Mouse (Mus musculus): ENCODE measurements around the gene Fam20a.

Gene Fam20a

DNA sequence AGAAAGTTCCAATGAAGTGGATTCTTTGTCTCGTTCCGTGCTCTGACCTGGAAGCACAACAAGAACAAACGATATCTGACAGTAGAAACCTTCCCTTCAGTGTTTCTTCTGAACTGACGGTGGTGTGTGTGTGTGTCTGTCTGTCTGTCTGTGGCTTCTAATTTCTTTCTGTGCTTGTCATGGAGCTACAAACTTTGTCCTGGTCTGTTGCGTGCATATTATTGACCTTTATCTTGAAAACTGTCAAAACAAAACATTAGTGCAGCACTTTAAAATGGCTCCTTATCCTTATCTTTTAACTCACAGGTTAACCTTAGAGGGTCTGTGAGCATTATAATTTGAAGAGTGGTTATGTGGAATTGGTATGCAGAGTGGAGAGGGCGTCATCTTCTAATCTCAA, 69.6 kb downstream of the Fam20a start:
- no peak for DNase-seq (ENCODE audit: low spot score)

DNA sequence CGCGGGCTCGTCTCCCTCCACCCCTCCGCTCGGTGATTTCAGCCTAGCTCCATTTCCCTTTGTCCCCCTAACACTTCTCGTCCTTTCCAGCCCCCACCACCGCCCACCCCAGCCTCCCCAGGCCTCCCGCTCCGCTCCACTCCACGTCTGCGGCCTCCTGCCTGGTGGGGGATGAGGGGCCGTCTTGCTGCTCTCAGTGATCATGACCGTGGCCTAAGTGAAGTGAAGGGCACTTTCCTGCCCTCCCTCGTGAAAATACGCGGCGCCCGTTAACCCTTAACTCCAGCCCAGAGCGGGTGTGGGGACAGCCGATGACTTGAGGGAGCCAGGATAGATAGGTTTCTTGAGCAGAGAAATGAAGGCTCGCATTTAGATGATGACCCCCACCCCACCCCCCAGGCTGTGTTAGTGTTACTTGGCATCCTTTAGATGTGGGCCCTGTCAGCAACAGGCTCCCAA, 70.5 kb downstream of the Fam20a start:
- DNase-seq (ENCODE audit: low spot score), result peak; percentile 19

GRCm38 (mm10) chr11:109650788-109651565, 71.1 kb downstream of the Fam20a start:
- DNase-seq (ENCODE audit: low spot score), result peak; percentile 87

DNA sequence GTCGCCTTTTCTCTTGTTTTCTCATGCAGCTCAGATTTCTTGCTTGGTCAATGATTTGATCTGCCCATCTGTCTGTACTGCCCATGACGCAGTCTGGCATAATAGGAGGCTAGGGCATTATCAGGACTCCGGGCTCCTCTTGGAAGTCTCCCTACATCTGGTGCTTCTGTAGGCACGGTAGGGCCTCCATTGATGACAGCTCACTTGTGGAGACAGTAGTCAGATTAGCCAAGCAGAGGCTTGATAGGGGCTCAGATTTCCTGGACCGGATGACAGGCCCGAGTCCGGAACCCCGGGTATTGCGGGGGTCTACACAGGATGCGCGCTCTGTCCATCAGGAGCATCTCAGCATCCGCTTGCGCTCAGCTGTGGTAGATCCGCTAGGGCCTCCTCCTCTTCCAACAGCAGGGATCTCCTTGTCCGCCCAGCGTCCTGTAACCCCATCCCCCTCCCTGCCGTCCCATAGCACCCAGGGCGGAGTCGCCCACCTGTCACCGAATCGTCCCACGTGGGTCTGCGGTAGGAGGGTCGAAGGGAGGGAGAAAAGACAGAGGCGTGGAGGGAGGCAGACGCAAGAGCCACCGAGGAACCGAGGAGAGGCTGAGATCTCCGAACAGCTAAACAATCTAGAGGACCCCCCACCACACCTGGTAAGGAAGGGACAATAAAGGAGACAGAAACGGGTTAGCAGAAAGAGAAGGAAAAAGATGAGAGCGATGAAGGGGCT, 71.9 kb downstream of the Fam20a start:
- peak; percentile 52 for DNase-seq (ENCODE audit: low spot score)

DNA sequence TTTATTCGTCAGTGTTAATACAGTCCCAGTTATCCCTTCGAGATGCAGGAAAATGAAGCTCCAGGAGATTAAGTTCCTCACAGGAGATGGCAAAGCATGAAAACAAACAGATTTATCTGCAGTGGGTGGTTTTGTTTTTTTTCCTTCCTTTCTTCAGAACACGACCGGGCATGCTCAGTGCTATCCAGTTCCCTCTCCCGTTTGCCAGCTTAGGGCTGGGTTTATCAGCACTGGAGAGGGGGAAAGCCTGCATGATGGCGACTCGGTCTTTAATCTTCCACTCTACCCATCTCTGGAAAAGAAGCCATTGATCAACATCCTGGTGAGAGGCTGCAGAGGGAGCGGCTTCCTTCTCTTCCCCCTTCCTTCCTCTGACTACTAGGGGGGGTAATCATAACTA, 72.9 kb downstream of the Fam20a start, which contains the start of gene Prkar1a:
TSS of gene Prkar1a (plus strand) at position 200 of the 400 bp plus-strand sequence.
- DNase-seq (ENCODE audit: low spot score), result no peak

- no peak for DNase-seq (ENCODE audit: low spot score)
These were observed 73.6 kb downstream of the Fam20a start for GRCm38 (mm10) chr11:109648510-109648909.

DNA sequence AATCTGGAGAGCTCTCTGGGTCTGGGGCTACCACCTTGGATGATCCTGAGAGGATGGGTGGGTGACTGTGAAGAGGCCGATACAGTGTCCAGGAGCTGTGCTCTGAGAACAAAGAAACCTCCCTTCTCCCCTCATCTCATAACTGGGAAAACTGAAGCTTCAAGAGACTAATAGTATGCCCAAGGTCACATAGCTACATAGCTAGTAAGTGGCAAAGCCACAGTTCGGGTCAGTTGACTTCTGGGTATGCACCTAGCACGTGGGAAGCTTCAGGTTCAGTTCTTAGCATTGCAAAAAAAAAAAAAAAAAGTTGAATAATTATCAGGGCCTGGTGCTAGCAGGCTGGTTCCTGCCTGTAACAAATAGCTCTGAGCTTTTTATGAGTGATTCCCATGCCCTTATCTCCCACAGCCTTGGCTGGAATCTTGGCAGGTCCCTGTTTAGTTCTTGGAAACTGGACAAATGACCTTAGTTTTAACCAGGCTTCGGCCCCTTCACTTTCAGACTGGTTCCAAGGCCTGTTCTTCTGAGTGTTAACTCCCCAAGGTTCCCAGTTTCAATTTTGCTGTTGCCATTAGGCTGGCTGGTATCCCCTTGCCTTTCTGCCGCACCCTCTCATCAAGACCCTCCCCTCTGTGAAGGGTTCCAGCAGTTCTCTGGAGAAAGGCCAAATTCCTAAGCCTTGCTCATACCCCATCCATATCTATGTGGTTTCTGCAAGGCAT, 80.4 kb downstream of the Fam20a start:
- DNase-seq (ENCODE audit: low spot score), result no peak

GRCm38 (mm10) chr11:109635871-109636395, 86.1 kb downstream of the Fam20a start:
- DNase-seq (ENCODE audit: low spot score), result no peak

- no peak for DNase-seq (ENCODE audit: low spot score)
These were observed 87.2 kb downstream of the Fam20a start for GRCm38 (mm10) chr11:109634928-109635327.

GRCm38 (mm10) chr11:109629021-109629521, 93.0 kb downstream of the Fam20a start:
- no peak for DNase-seq (ENCODE audit: low spot score)

DNA sequence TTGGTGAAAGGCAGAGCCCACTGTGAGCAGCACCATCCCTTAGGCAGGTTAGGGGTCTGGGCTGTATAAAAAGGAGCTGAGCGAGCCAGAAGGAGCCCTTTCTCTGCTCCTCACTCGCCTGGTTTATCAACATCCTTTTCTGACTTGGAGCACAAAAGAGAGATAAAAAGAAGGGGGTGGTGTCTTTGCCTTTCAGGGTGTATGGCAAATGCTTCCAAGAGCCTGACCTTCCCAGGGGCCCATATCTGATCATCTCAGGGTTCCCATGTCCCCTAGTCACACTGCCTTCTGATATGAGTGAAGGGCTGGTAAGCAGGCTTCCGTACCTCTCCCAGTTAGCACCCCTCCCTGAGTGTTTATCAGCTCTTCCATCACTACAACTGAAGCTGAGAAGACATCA, 94.0 kb downstream of the Fam20a start:
- no peak for DNase-seq (ENCODE audit: low spot score)

GRCm38 (mm10) chr11:109627648-109628047, 94.4 kb downstream of the Fam20a start:
- DNase-seq (ENCODE audit: low spot score), result no peak

DNA sequence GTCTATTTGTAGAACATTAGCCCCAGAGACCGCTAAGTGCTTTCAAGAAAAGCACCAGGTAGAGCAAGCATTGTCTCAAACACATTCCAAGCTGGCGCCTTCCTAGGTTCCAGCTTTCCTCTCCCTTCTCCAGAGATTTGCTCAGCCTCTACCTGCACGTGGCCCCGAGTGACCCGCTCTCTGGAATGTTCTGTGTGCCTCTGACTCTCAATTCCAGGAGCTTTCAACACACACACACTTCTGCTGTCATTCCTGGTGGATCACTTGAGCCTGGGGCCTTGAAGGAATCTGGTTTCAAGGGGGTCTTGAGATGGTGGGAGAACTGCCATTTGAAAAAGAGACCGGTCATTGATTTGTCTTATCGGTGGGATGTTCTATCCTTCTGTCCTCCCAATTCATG, 98.8 kb downstream of the Fam20a start:
- DNase-seq (ENCODE audit: low spot score), result no peak

- DNase-seq (ENCODE audit: low spot score), result no peak
These were observed 99.5 kb downstream of the Fam20a start for GRCm38 (mm10) chr11:109622518-109623037.

DNA sequence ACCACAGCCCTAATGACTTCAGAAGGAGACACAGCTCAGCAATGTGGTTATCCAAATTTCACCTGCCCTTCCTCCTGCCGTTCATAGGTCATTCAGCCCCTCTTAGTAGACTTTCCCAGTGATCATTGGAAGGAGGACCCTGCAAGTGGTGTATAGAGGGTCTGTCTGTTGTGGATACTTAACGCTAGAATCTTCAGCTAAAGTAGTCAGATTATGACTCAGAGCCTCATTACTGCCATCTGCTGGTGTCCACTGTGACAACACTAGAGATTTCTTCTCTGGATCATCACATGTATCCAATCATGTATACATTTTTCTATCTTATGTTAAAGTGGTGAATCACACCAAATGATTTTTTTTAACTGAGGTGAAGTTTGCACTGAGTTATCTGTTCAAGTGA, 100.9 kb downstream of the Fam20a start:
- DNase-seq (ENCODE audit: low spot score), result peak; percentile 60

GRCm38 (mm10) chr11:109620356-109620755, 101.7 kb downstream of the Fam20a start:
- no peak for DNase-seq (ENCODE audit: low spot score)
